Mouse (Mus musculus) midbrain, postnatal 0 days (tissue): ENCODE measurements at regions not wholly inside any gene's neighbourhood (a gene's known extent, or its start where the extent isn't known, plus 50 kb on each side); places are given as distances from the start of the nearest gene placed in this dataset.

Experiments used
- ATAC-seq: fragments of 200-750 bp; cut with Nextera tagmentation; 2 replicates; pipeline ENCODE4 v1.8.0; 2017; ENCODE audit warnings: moderate number of reproducible peaks, mild to moderate bottlenecking, moderate TSS enrichment, moderate library complexity; ENCODE audit not compliant: low FRiP score
- DNase-seq: peaks from one replicate; pipeline ENCODE4 v3.0.0-alpha.2; 2015; ENCODE audit warnings: low spot score
- H3K27ac ChIP-seq: fragments of 300-500 bp; sonication (generic); 2 replicates; pipeline ENCODE4 v1.5.1; 2014; ENCODE audit warnings: low read depth, mild to moderate bottlenecking, low read length, mixed read lengths
- H3K27me3 ChIP-seq: fragments of 300-500 bp; sonication (generic); 2 replicates; pipeline ENCODE4 v1.6.1; 2014; ENCODE audit warnings: low read length, control low read depth, mixed read lengths; ENCODE audit not compliant: insufficient read depth
- H3K36me3 ChIP-seq: fragments of 300-500 bp; sonication (generic); 2 replicates; pipeline ENCODE4 v1.6.1; 2014; ENCODE audit warnings: low read length, control low read depth, mixed read lengths; ENCODE audit not compliant: insufficient read depth
- H3K4me1 ChIP-seq: fragments of 300-500 bp; sonication (generic); 2 replicates; pipeline ENCODE4 v1.6.1; 2014; ENCODE audit warnings: mild to moderate bottlenecking, control low read depth, antibody characterized with exemption, low read length, mixed read lengths; ENCODE audit not compliant: insufficient read depth
- H3K4me2 ChIP-seq: fragments of 300-500 bp; sonication (generic); 2 replicates; pipeline ENCODE4 v1.6.1; 2014; ENCODE audit warnings: low read depth, mild to moderate bottlenecking, low read length, mixed read lengths; ENCODE audit not compliant: poor library complexity, severe bottlenecking
- H3K4me3 ChIP-seq: fragments of 300-500 bp; sonication (generic); 2 replicates; pipeline ENCODE4 v1.5.1; 2014; ENCODE audit warnings: low read depth, mild to moderate bottlenecking, low read length, moderate library complexity
- H3K9ac ChIP-seq: fragments of 300-500 bp; sonication (generic); replicated peaks from 2 replicates; pipeline ENCODE4 v1.6.1; 2014; ENCODE audit warnings: mild to moderate bottlenecking, low read length, moderate library complexity, mixed read lengths; ENCODE audit not compliant: poor library complexity, severe bottlenecking
- H3K9me3 ChIP-seq: fragments of 300-500 bp; sonication (generic); 2 replicates; pipeline ENCODE4 v1.6.1; 2016; ENCODE audit warnings: low read length, control low read depth
- CTCF ChIP-seq: IDR thresholded peaks from 2 replicates; pipeline ENCODE4 v1.5.1; 2016; ENCODE audit warnings: antibody characterized with exemption, mild to moderate bottlenecking
- WGBS: fragments of 180-500 bp; shearing (Covaris S2); extraction: QIAGEN DNeasy Blood & Tissue Kit; methylation state at CpG from one replicate; pipeline ENCODE4 v1.1.7; 2014; 5-methylcytosine and 5-hydroxymethylcytosine counted together

DNA sequence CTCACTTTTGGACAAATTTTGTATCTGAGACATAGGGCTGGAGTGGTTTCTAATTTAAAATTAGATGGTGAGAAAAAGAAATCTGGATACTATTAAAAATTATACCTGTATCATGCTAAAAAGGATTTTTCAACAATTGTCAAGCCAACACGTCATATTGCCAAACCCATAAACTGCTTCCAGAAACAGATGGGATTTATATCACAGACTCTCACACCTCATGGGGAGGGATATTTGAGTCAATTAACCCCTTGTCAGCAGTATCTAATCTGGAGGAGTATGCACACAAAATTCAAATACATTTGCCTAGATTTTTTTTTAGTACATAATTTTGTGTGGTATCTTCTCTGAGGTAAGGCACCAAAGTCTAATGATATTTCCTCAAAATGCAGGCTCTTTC, 138.3 kb upstream of the Adamts3 start:
- no peaks in the 10 kb centered on the region for H3K36me3 ChIP-seq
- H3K4me2 ChIP-seq, result no peak overlapping the region
- TF ChIP-seq CTCF, result no peak
- no peaks in the 10 kb centered on the region for H3K27me3 ChIP-seq
- ATAC-seq (no peak), DNase-seq (no peak)
- no peak overlapping the region for H3K9ac ChIP-seq
- H3K4me3 ChIP-seq, result no peak overlapping the region
- no peak overlapping the region for H3K27ac ChIP-seq
- no peaks in the 10 kb centered on the region for H3K4me1 ChIP-seq
- no peaks in the 10 kb centered on the region for H3K9me3 ChIP-seq
- 90% methylated on average over 1 of the region's 1 CpGs for WGBS

DNA sequence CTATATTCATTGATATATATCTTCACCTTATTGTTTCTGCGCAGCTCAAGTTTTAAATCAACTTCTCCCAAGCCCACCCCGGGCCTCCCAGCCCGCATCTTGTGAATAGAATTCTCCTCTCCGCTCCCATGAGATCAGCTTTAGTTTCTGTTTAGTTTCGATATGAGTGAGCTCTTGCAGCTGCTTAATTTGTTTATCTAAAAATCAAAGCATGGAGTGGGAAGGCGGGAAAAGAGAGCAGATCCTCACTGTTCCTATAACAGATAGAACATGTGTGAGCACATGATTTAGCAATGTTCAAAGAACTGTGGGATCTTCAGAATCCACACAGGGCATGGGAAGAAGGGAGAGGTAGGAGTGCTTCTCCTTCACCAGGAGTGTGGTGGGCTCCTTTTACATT, 117.6 kb upstream of the Adamts3 start:
- H3K9ac ChIP-seq, result no peak overlapping the region
- no peak for ATAC-seq

DNA sequence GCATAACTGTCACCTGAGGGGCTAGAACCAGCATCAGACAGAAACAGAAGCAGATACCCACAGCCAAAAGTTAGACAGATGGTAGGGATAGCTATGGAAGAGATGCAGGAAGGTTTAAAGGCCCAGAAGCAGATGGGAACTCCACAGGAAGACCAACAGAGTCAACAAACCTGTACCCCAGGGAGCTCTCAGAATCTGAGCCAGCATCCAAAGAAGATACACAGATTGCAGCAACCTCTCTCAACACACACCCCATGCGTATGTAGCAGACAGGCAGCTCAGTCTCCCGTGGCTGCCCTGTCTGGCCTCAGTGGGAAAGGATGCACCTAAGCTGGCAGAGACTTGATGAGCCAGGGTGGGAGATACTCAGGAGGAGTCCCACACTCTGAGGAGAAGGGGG, 108.4 kb upstream of the Adamts3 start:
- TF ChIP-seq CTCF, result no peak
- Histone ChIP-seq H3K36me3 (no peaks in the 10 kb centered on the region), H3K4me3 (no peak overlapping the region), H3K27me3 (no peaks in the 10 kb centered on the region), H3K9me3 (no peaks in the 10 kb centered on the region), H3K4me2 (no peak overlapping the region), H3K4me1 (no peaks in the 10 kb centered on the region), H3K9ac (no peak overlapping the region), H3K27ac (no peak overlapping the region)
- WGBS, result 74% methylated on average over 2 of the region's 2 CpGs
- no peak for ATAC-seq
- DNase-seq, result peak; percentile 51

More for the DNA sequence above, 117.6 kb upstream of the Adamts3 start:
- TF ChIP-seq CTCF, result no peak
- Histone ChIP-seq H3K27me3 (no peaks in the 10 kb centered on the region), H3K27ac (no peak overlapping the region), H3K4me3 (no peak overlapping the region), H3K36me3 (no peaks in the 10 kb centered on the region), H3K4me2 (no peak overlapping the region), H3K9me3 (no peaks in the 10 kb centered on the region), H3K4me1 (no peaks in the 10 kb centered on the region)
- WGBS, result 81% methylated on average over 6 of the region's 6 CpGs
- no peak for DNase-seq

DNA sequence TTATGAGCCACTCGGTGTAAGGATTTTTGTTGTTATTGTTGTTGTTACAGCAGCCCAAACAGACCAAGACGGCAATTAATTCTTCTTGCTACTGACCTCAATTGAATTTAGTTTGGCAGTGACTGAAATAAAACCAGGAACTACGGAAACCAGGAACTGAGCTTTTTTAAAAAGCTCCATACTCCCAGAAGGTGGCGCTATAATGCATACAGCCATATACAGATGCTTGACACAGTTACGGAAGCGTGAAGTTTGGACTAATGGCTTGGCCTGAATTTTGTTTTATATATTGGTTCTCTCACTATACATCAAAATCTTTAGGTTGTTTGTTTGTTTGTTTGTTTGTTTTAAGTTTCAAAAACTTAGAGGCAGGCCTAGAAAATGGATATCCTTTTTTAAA, 98.5 kb upstream of the Adamts3 start:
- no peaks in the 10 kb centered on the region for H3K4me1 ChIP-seq
- H3K36me3 ChIP-seq, result no peaks in the 10 kb centered on the region
- no peak overlapping the region for H3K4me2 ChIP-seq
- peak; percentile 23 for DNase-seq
- no peaks in the 10 kb centered on the region for H3K27me3 ChIP-seq
- TF ChIP-seq CTCF, result peak; percentile 50
- H3K9me3 ChIP-seq, result no peaks in the 10 kb centered on the region
- no peak overlapping the region for H3K4me3 ChIP-seq
- no peak overlapping the region for H3K9ac ChIP-seq
- H3K27ac ChIP-seq, result no peak overlapping the region
- ATAC-seq, result no peak
- 61% methylated on average over 6 of the region's 6 CpGs for WGBS

DNA sequence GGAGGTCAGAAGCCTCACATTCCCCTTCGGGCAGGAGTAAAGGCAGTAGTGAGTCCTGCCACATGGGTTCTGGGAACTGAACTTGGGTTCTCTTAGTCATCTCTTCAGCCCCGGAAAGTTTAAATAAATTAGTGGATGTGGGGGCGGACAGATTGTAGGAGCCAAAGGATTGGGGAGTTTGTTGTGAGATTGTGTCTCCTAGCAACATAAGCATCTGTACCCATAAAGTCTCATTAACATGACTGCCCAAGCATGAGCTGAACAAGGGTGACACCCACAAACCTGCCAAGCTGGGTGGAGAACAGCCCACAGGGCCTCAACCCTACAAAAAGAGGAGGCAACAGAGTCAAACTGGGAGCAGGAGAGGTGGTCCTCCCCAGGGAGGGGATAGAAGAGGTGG, 97.1 kb upstream of the Adamts3 start:
- ATAC-seq (no peak), DNase-seq (no peak)
- H3K4me2 ChIP-seq, result no peak overlapping the region
- no peak overlapping the region for H3K27ac ChIP-seq
- H3K27me3 ChIP-seq, result no peaks in the 10 kb centered on the region
- H3K4me1 ChIP-seq, result no peaks in the 10 kb centered on the region
- WGBS, result 86% methylated on average over 3 of the region's 3 CpGs
- no peak overlapping the region for H3K4me3 ChIP-seq
- no peak for TF ChIP-seq CTCF
- no peaks in the 10 kb centered on the region for H3K9me3 ChIP-seq
- H3K36me3 ChIP-seq, result no peaks in the 10 kb centered on the region
- no peak overlapping the region for H3K9ac ChIP-seq

DNA sequence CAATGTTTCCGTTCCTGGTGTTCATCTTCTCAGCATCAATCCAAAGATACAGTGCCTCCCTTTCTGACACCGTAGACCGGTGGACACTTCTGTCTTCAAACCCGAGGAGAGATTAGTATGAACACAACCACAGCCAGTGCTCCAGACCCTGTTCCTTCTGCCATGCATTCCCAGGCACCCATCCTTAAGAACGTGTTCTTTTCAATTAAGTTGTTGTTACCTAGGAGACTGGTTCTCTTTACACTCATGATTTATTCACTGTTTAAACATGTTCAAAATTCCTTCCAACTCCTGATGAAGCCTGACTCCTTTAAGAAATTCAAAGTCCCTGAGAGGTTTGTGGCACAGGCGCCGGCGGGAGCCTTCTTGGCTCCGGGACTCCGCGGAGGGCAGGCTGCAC, 69.5 kb upstream of the Adamts3 start:
- H3K36me3 ChIP-seq, result no peaks in the 10 kb centered on the region
- no peak overlapping the region for H3K4me2 ChIP-seq
- H3K4me1 ChIP-seq, result no peaks in the 10 kb centered on the region
- DNase-seq, result no peak
- no peak for ATAC-seq
- no peaks in the 10 kb centered on the region for H3K9me3 ChIP-seq
- no peak overlapping the region for H3K9ac ChIP-seq
- H3K27me3 ChIP-seq, result no peaks in the 10 kb centered on the region
- H3K4me3 ChIP-seq, result no peak overlapping the region
- H3K27ac ChIP-seq, result no peak overlapping the region
- no peak for TF ChIP-seq CTCF
- WGBS, result 89% methylated on average over 11 of the region's 11 CpGs

DNA sequence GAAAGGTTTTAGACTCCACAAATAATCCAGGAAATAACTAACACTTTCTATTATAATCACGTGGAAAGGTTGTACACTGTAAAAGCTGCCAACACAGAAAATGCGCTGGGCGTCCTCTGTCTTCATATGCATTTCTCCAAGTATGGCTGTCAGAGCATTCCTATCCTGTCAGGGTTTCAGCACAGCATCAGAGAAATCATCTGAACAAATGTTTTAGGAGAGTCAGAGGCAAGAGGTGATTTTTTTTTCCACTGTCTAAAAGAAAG, 62.5 kb upstream of the Adamts3 start:
- Histone ChIP-seq H3K36me3 (no peaks in the 10 kb centered on the region), H3K27me3 (no peaks in the 10 kb centered on the region), H3K4me3 (no peak overlapping the region), H3K9ac (no peak overlapping the region), H3K4me2 (no peak overlapping the region), H3K9me3 (no peaks in the 10 kb centered on the region), H3K27ac (no peak overlapping the region), H3K4me1 (no peaks in the 10 kb centered on the region)
- WGBS, result 67% methylated on average over 3 of the region's 3 CpGs
- DNase-seq, result no peak
- TF ChIP-seq CTCF, result no peak
- ATAC-seq, result no peak
